Mouse (Mus musculus): ENCODE data around the gene Fam178b. TPM values are rescaled to one million over a fixed set of nuclear protein-coding genes. Genes with fewer than 3 reads are reported as not detected.
A peak's percentile ranks its signal among the peaks of the same experiment; 100 is the strongest.
"Not testable (repeated sequence)": the region's sequence is repeated elsewhere in the genome, so short reads cannot be mapped to it uniquely, and the experiment has no call there.

The Fam178b gene
- total and polyA plus RNA-seq, 2 experiments from 2014 or later: 0.41 TPM; not detected in 1

GRCm38 (mm10) chr1:36632090-36632489 lies 50.9 kb downstream of the Fam178b start:
- Histone ChIP-seq H3K9me3 (ENCODE audit: low read length) (no peaks in the 10 kb centered on the region), H3K36me3 (ENCODE audit: insufficient read depth, low read length) (no peaks in the 10 kb centered on the region), H3K4me2 (ENCODE audit: low read depth, low read length) (no peak overlapping the region), H3K4me1 (ENCODE audit: insufficient read depth, low read length) (0 out of 2 replicates have a peak, but pooled peaks cover 10% of the 10 kb centered on the region), H3K27me3 (ENCODE audit: insufficient read depth, low read length) (no peaks in the 10 kb centered on the region), H3K27ac (no peak overlapping the region), H3K4me3 (ENCODE audit: low read length) (no peak overlapping the region), H3K9ac (replicated peaks; ENCODE audit: low read length) (no peak overlapping the region)
- TF ChIP-seq CTCF (IDR thresholded peaks at IDR 0.05; ENCODE audit: low read depth): no peak
- DNase-seq (ENCODE audit: low spot score): no peak
- ATAC-seq: no peak
- 84% methylated on average over 4 of the region's 4 CpGs for WGBS

DNA sequence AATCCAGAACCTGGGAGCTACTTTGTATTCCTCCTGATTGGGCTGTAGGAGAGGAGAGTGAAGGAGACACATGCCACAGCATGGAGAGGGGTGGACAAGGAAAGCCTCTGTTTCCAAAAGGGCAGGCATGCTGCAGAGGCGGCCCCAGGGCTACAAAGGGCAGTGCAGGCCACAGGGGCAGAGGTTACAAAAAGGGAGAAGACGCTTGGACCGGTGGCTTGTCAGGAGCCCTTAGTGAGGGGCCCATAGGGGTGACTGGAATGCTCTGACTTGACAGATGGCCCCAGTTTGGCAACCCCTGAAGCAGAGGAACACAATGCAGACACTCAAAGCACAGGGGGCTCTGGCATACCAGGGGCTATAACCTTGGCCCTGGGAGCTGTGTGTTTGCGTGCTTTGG lies 51.6 kb downstream of the Fam178b start:
- no peaks in the 10 kb centered on the region for H3K9me3 ChIP-seq (ENCODE audit: low read length)
- H3K27me3 ChIP-seq (ENCODE audit: insufficient read depth, low read length): no peaks in the 10 kb centered on the region
- WGBS: 34% methylated on average over 4 of the region's 4 CpGs
- H3K4me3 ChIP-seq (ENCODE audit: low read length): no peak overlapping the region
- no peak for ATAC-seq
- no peak overlapping the region for H3K27ac ChIP-seq
- H3K9ac ChIP-seq (replicated peaks; ENCODE audit: low read length): no peak overlapping the region
- no peak for DNase-seq (ENCODE audit: low spot score)
- no peaks in the 10 kb centered on the region for H3K36me3 ChIP-seq (ENCODE audit: insufficient read depth, low read length)
- 0 out of 2 replicates have a peak, but pooled peaks cover 8% of the 10 kb centered on the region for H3K4me1 ChIP-seq (ENCODE audit: insufficient read depth, low read length)
- no peak overlapping the region for H3K4me2 ChIP-seq (ENCODE audit: low read depth, low read length)
- TF ChIP-seq CTCF (IDR thresholded peaks at IDR 0.05; ENCODE audit: low read depth): no peak

DNA sequence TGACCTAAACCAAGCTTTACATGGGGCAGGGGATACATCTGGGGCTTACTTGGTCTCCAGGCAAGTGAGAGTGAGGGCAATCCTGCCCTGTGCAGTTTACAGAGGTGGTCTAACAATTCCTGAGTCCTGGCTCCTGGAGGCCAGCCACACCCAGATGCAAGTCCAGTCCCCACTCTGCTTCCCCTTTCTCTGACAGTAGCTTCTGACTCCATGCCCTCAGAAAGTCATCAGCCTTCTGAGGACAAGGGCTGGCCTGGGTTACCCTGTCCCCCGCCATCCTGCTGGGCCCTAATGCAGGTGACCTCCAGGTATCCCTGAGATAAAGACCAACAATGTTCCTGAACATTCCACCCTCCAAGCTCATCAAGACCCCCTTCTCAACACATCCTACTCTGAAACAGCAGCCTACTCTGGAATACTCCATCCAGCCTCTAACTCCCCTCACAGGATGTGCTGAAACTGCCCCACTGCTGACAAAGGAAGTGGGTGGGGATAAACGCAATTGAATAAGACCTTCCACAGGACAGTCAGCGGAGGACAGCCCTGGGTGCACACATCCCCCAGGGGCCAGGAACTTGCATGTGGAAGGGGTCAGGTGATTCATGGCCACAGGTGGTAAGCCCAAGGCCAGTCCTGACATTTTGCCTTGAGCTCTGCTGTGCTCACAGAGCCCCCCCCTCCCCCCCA lies 52.8 kb downstream of the Fam178b start:
- Histone ChIP-seq H3K9me3 (ENCODE audit: low read length) (no peaks in the 10 kb centered on the region), H3K4me1 (ENCODE audit: insufficient read depth, low read length) (0 out of 2 replicates have a peak, but pooled peaks cover 3% of the 10 kb centered on the region), H3K36me3 (ENCODE audit: insufficient read depth, low read length) (no peaks in the 10 kb centered on the region), H3K27me3 (ENCODE audit: insufficient read depth, low read length) (no peaks in the 10 kb centered on the region), H3K4me2 (ENCODE audit: low read depth, low read length) (no peak overlapping the region), H3K4me3 (ENCODE audit: low read length) (no peak overlapping the region), H3K27ac (no peak overlapping the region), H3K9ac (replicated peaks; ENCODE audit: low read length) (no peak overlapping the region)
- DNase-seq (ENCODE audit: low spot score) (no peak), ATAC-seq (no peak)
- whole genome bisulfite sequencing: 65% methylated on average over 3 of the region's 3 CpGs
- TF ChIP-seq CTCF (IDR thresholded peaks at IDR 0.05; ENCODE audit: low read depth): no peak

- peak; percentile 23 for DNase-seq (ENCODE audit: low spot score)
- ATAC-seq: no peak
- no peak overlapping the region for H3K27ac ChIP-seq
Measured at GRCm38 (mm10) chr1:36628585-36628984, 54.4 kb downstream of the Fam178b start.

DNA sequence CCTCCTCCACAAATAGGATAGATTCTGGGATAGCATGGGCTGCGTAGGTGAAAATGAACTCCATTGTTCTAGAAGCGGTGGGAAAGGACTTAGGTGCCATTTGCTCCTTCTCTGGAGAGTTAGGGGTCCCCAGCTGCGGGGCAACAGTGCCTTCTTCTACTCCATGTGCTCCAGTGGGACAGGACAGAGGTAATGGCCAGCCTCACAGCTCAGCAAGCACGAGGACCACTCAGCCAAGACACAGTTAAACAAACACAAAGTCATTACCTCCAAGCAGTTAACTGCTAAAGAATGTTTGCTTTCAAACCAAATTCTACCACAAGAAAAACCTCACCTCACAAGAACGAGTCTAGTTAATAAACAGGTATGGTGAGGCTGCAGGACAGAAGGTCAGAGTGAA lies 57.5 kb downstream of the Fam178b start:
- H3K9ac ChIP-seq (replicated peaks; ENCODE audit: low read length): no peak overlapping the region
- ATAC-seq: no peak
- no peaks in the 10 kb centered on the region for H3K27me3 ChIP-seq (ENCODE audit: insufficient read depth, low read length)
- H3K4me2 ChIP-seq (ENCODE audit: low read depth, low read length): no peak overlapping the region
- no peaks in the 10 kb centered on the region for H3K9me3 ChIP-seq (ENCODE audit: low read length)
- no peak overlapping the region for H3K4me3 ChIP-seq (ENCODE audit: low read length)
- H3K4me1 ChIP-seq (ENCODE audit: insufficient read depth, low read length): 0 out of 2 replicates have a peak, but pooled peaks cover 3% of the 10 kb centered on the region
- TF ChIP-seq CTCF (IDR thresholded peaks at IDR 0.05; ENCODE audit: low read depth): no peak
- no peak for DNase-seq (ENCODE audit: low spot score)
- WGBS: 85% methylated on average over 5 of the region's 5 CpGs
- no peak overlapping the region for H3K27ac ChIP-seq
- no peaks in the 10 kb centered on the region for H3K36me3 ChIP-seq (ENCODE audit: insufficient read depth, low read length)

More at GRCm38 (mm10) chr1:36628585-36628984, 54.4 kb downstream of the Fam178b start:
- Histone ChIP-seq H3K9ac (replicated peaks; ENCODE audit: low read length) (no peak overlapping the region), H3K4me1 (ENCODE audit: insufficient read depth, low read length) (0 out of 2 replicates have a peak, but pooled peaks cover 3% of the 10 kb centered on the region), H3K9me3 (ENCODE audit: low read length) (no peaks in the 10 kb centered on the region), H3K27me3 (ENCODE audit: insufficient read depth, low read length) (no peaks in the 10 kb centered on the region), H3K4me2 (ENCODE audit: low read depth, low read length) (no peak overlapping the region), H3K4me3 (ENCODE audit: low read length) (no peak overlapping the region), H3K36me3 (ENCODE audit: insufficient read depth, low read length) (no peaks in the 10 kb centered on the region)
- TF ChIP-seq CTCF (IDR thresholded peaks at IDR 0.05; ENCODE audit: low read depth): no peak
- WGBS: 39% methylated on average over 8 of the region's 8 CpGs

DNA sequence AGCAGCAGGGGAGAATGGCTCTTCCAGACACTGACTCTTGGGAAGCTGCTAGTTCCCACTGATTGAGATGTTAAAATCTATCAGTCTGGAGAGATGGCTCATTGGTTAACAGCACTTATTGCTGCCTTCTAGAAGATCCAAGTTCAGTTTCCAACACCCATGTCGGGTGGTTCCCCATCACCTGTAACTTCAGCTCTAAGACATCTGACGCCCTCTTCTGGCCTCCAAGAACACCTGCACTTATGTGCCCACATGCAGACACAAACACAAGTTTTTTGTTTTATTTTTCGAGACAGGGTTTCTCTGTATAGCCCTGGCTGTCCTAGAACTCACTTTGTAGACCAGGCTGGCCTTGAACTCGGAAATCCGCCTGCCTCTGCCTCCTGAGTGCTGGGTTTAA lies 67.0 kb downstream of the Fam178b start:
- DNase-seq (ENCODE audit: low spot score); ATAC-seq; H3K4me1 ChIP-seq (ENCODE audit: insufficient read depth, low read length); H3K27me3 ChIP-seq (ENCODE audit: insufficient read depth, low read length); H3K36me3 ChIP-seq (ENCODE audit: insufficient read depth, low read length); H3K27ac ChIP-seq; H3K9me3 ChIP-seq (ENCODE audit: low read length); H3K9ac ChIP-seq (replicated peaks; ENCODE audit: low read length); H3K4me3 ChIP-seq (ENCODE audit: low read length); H3K4me2 ChIP-seq (ENCODE audit: low read depth, low read length): not testable (repeated sequence)
- 85% methylated on average over 5 of the region's 5 CpGs for WGBS
- TF ChIP-seq CTCF (IDR thresholded peaks at IDR 0.05; ENCODE audit: low read depth): peak; percentile 21; the same call in 1 of the 2 replicates

DNA sequence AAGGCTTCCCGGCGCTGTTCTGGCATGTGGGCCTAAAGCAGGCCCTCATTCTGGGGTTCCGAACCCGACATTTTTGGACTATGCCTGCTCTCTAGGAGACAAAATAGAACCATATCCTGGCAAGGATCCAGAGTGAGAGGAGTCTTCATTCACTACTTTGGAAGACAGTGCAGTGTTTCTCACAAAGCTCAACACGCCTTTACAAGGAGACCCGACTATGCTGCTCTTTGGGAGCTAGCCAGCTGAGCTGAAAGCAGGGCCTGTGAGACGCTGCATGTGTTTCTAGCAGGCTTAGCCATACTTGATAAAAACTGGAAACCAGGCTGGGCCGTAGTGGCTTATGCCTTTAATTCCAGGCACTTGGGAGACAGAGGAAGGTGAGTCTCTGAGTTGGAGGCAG lies 67.8 kb downstream of the Fam178b start:
- Histone ChIP-seq H3K9ac (replicated peaks; ENCODE audit: low read length) (no peak overlapping the region), H3K27me3 (ENCODE audit: insufficient read depth, low read length) (no peaks in the 10 kb centered on the region), H3K27ac (no peak overlapping the region), H3K36me3 (ENCODE audit: insufficient read depth, low read length) (no peaks in the 10 kb centered on the region), H3K4me3 (ENCODE audit: low read length) (no peak overlapping the region), H3K4me2 (ENCODE audit: low read depth, low read length) (no peak overlapping the region), H3K4me1 (ENCODE audit: insufficient read depth, low read length) (no peaks in the 10 kb centered on the region), H3K9me3 (ENCODE audit: low read length) (no peaks in the 10 kb centered on the region)
- no peak for TF ChIP-seq CTCF (IDR thresholded peaks at IDR 0.05; ENCODE audit: low read depth)
- no peak for ATAC-seq
- DNase-seq (ENCODE audit: low spot score): peak; percentile 64
- WGBS: 56% methylated on average over 8 of the region's 8 CpGs
